Mouse (Mus musculus): Measurements from ENCODE around the gene Ints3. TPM values are rescaled to one million over a fixed set of nuclear protein-coding genes. Genes with fewer than 3 reads are reported as not detected.

Ints3 gene
- 29.8 and 31.5 TPM in 2 replicates for polyA plus RNA-seq (2015; fragmentation: Nextera tagmentation; extraction: Ambion mirVana)

DNA sequence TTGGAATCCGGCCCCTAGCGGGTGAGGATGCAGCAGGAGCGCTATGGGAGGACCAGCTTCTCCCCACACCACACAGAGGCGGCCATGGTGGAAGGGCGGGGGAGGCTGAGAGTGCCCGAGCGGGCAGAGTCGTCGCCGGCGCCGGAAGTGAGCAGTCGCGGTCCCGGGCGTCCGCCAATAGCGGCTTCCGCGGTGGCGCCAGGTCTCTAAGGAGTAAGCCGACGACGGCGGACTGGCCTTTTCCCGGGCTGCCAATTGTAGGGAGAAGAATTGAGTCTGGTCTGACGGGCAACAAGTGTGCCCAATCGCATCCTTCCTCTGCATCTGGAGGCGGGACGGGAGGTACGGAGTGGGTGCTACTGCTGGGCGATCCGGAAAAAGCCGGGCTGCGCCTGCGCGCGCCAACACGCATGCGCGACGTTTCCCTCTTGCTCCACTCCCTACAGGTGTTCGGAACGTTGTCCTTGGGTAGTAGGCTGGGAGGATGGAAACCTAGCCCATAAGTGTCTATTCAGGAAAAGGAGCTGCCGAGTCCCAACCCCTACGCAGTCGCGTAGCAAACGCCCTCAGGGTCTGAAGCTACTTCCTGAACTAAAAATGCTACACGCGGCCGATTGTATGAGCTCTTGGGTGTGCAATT lies at the start of gene Ints3:
Gene Ints3, minus strand, starts transcription at position 242 of the 640 bp plus-strand sequence.
- peak within 1 kb of the TSS; percentile 79 for H3K4me3 ChIP-seq (replicated peaks)
- peak within 1 kb of the TSS; percentile 95 for H3K9ac ChIP-seq (replicated peaks)
- no peaks in the 10 kb centered on the region for H3K27me3 ChIP-seq (replicated peaks)
- under 1% methylated on average over 52 of the region's 52 CpGs for WGBS
- peak within 1 kb of the TSS; percentile 94 for H3K4me2 ChIP-seq
- H3K4me1 ChIP-seq = peaks cover 41% of the 10 kb centered on the region
- no peaks in the 10 kb centered on the region for H3K9me3 ChIP-seq (replicated peaks)
- H3K27ac ChIP-seq (replicated peaks) = peak within 1 kb of the TSS; percentile 95
- ATAC-seq (ENCODE audit: low FRiP score) = peak; percentile 99
- peaks cover 3% of the 10 kb centered on the region; the same call in 1 of the 2 replicates for H3K36me3 ChIP-seq

DNA sequence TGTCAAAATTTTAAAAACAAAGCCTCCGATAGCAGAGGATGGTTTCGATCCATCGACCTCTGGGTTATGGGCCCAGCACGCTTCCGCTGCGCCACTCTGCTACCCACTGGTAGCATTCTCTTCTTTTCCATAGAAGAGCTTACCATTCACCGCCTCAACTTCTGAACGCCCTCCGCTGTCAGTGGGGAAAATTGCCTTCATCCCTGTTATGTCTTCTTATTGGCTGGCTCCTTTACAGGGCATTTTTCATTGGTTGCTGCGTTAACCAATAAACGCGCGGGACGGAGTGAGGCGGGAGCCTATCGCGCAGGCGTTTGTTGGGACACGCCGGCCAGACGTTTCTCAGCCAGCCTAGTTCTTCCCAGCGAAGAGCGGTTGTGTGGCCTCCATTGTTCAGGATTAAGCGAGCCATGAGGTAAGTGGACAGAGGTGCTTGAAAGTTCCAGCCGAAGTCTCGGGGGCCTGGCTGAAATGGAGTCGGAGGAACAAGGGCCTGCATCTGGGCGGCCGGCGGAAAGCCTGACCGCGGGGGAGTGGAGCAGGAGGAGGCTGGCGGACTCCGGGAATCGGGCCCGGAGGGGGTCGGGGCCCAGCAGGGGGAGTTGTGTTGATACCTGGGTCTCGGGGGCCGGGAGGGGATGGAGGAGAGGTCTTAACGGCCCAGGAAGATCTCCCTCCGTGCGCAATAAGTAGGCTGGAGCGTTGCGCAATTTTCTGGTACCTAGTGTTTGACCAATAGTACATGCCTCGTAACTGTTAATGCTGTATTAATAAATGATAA lies 42.6 kb upstream of the Ints3 start, which contains the start of gene Ilf2:
Gene Ilf2, plus strand, starts transcription at position 296 of the 781 bp plus-strand sequence.
- H3K4me3 ChIP-seq (replicated peaks) = peak within 1 kb of the TSS; percentile 75
- 1% methylated on average over 45 of the region's 45 CpGs for WGBS
- peaks cover 18% of the 10 kb centered on the region for H3K4me1 ChIP-seq
- no peaks in the 10 kb centered on the region for H3K27me3 ChIP-seq (replicated peaks)
- no peaks in the 10 kb centered on the region for H3K9me3 ChIP-seq (replicated peaks)
- H3K36me3 ChIP-seq = peaks cover 23% of the 10 kb centered on the region
- peak within 1 kb of the TSS; percentile 70 for H3K4me2 ChIP-seq
- H3K27ac ChIP-seq (replicated peaks) = peak within 1 kb of the TSS; percentile 96
- H3K9ac ChIP-seq (replicated peaks) = peak within 1 kb of the TSS; percentile 91
- ATAC-seq (ENCODE audit: low FRiP score) = peak; percentile 99

DNA sequence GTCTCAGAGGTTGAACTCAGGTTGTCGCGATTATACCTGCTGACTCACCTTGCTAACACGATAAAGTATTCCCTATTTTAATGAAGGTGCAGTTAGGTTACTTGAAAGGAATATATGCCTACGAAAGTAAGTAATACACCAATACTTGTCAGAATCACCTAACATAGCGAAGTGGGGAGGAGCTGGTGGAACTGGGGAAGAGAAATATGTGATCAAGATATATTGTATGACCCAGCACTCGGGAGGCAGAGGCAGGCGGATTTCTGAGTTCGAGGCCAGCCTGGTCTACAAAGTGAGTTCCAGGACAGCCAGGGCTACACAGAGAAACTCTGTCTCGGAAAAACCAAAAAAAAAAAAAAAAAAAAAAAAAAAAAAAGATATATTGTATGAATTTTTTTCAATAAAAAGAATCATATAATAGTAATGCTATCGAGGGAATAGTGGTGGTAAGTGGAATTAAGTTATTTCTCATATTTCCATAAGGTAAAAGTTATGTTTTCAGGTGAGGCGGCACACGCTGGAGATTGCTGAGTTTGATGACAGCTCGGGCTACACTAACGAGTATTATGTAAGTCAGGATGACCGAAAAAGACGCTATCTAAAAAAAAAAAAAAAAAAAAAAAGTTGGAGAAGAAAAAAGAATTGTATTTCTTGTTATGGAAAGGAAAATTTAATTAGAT lies 41.9 kb upstream of the Ints3 start:
- Histone ChIP-seq H3K4me3 (replicated peaks) (peak overlapping the region; percentile 36), H3K36me3 (peaks cover 16% of the 10 kb centered on the region), H3K4me2 (peak overlapping the region; percentile 50), H3K9ac (replicated peaks) (no peak overlapping the region), H3K27me3 (replicated peaks) (no peaks in the 10 kb centered on the region), H3K27ac (replicated peaks) (no peak overlapping the region), H3K9me3 (replicated peaks) (no peaks in the 10 kb centered on the region), H3K4me1 (peaks cover 18% of the 10 kb centered on the region)
- ATAC-seq (ENCODE audit: low FRiP score) = peak; percentile 35
- WGBS = 38% methylated on average over 16 of the region's 16 CpGs

DNA sequence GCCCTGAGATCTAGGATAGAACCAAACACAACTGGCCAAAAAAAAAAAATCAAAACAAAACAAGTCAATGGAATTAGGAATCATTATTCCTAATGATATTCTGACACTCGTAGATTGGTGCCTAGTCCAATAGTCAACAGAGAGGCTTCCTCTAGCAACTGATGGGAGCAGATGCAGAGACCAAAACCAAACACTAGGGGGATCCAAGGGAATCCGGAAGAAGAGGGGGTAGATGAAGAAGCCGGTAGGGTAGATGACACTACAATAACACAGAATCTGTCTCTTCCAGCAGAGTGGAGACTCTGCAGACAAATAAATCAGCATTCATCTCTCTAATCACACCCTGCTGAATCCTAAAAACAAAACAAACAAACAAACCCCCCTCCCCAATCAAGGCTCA lies 38.8 kb upstream of the Ints3 start:
- H3K4me3 ChIP-seq (replicated peaks) = no peak overlapping the region
- no peak for ATAC-seq (ENCODE audit: low FRiP score)
- no peak overlapping the region for H3K9ac ChIP-seq (replicated peaks)
- H3K4me1 ChIP-seq = peaks cover 5% of the 10 kb centered on the region
- H3K4me2 ChIP-seq = no peak overlapping the region
- H3K36me3 ChIP-seq = no peaks in the 10 kb centered on the region
- peaks cover 4% of the 10 kb centered on the region; the same call in 1 of the 2 replicates for H3K27me3 ChIP-seq (replicated peaks)
- H3K27ac ChIP-seq (replicated peaks) = no peak overlapping the region
- no peaks in the 10 kb centered on the region for H3K9me3 ChIP-seq (replicated peaks)
- WGBS = 34% methylated on average over 3 of the region's 3 CpGs

DNA sequence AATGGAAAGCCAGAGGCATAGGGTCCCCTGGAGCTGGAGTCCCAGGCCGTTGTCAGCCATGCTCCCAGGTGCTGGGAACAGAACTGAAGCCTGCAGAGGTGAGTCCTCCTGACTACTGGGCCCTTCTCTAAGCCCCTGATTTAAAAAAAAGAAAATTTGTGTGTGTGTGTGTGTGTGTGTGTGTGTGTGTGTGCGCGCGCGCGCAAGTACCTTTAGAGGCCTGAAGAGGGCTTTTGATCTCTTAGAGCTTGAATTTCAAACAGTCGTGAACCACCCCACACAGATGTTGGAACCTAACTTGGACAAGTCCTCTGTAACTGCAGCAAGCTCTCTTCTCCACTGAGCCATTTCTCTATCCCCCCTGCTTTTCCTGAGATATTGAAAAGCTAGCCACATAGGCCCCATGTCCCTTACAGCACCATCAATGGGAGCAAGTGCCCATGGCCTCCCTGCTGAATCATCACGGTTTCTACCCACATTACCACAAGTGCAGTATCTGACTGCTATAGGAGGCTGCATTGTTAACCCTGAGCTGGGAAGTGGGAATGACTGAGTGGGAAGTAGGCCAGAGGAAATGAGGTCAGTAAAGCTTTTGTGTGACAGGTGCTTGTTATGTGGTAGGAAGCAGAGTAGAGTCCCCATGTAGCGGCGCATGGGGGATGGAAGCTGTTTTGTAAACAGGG lies 34.3 kb upstream of the Ints3 start:
- Histone ChIP-seq H3K4me2 (no peak overlapping the region), H3K9me3 (replicated peaks) (no peaks in the 10 kb centered on the region), H3K27ac (replicated peaks) (no peak overlapping the region), H3K4me1 (peaks cover 18% of the 10 kb centered on the region), H3K36me3 (no peaks in the 10 kb centered on the region), H3K4me3 (replicated peaks) (no peak overlapping the region), H3K9ac (replicated peaks) (no peak overlapping the region), H3K27me3 (replicated peaks) (peaks cover 38% of the 10 kb centered on the region)
- no peak for ATAC-seq (ENCODE audit: low FRiP score)
- 94% methylated on average over 10 of the region's 10 CpGs for WGBS

DNA sequence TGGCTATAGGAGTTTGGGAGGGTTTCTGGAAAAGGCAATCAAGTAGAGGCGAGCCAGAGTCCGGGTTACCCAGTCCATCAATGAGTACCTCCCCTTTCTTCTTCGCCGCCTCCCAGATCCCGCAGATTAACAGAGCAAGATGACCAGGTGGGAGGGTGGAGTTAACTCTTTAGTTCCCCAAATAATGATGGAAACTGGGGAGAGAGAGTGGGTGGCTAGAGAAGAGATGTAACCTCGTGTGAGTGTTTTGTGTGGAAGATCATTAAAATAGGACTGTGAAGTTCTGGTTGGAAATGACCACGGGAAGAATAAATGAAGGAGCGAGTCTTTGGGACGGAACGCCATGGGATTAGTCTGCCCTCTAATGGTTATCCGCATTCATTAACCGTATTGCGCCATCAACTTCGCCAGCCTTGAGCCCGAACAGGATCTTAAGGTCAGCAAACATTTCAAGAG lies 32.9 kb upstream of the Ints3 start:
- WGBS = under 1% methylated on average over 15 of the region's 15 CpGs
- H3K36me3 ChIP-seq = no peaks in the 10 kb centered on the region
- peak; percentile 40; the same call in 1 of the 2 replicates for ATAC-seq (ENCODE audit: low FRiP score)
- peaks cover 52% of the 10 kb centered on the region for H3K27me3 ChIP-seq (replicated peaks)
- no peak overlapping the region for H3K27ac ChIP-seq (replicated peaks)
- peak overlapping the region; percentile 60 for H3K4me3 ChIP-seq (replicated peaks)
- H3K4me1 ChIP-seq = peaks cover 18% of the 10 kb centered on the region
- H3K9ac ChIP-seq (replicated peaks) = peak overlapping the region; percentile 55
- no peaks in the 10 kb centered on the region for H3K9me3 ChIP-seq (replicated peaks)
- peak overlapping the region; percentile 96 for H3K4me2 ChIP-seq

DNA sequence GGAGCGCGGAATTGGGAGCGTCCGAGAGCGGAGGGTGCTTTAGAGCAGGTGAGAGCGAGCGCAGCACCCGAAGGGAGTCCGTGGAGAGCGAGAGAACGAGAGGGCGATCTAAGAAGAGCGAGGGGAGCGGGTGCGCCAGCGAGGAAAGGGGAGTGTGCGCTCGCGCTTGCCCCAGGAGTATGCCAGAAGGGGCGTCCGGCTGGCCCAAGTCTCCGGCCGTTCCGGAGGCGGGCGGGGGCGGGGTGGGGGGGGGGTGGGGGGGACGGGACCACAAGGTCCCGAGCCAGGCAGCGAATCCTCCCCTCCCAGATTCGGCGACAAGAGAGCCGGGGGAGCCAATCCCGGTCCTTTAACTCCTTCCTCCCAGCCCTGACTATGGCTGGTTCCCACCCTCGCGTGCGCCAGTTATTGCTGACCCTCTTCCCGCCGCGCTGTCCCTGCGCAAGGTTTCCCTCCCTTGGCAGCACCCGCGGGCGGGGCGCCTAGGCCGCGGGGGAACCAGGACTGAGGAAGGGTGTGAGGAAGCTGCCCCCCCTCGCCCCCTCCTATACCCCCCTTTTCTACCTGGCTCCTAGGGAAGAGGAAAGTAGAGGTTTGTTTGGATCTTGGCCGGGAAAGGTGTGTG lies 32.4 kb upstream of the Ints3 start, which contains the start of gene Npr1:
Gene Npr1, minus strand, starts transcription at position 181 of the 625 bp plus-strand sequence.
- ATAC-seq (ENCODE audit: low FRiP score) = peak; percentile 60
- Histone ChIP-seq H3K9me3 (replicated peaks) (no peaks in the 10 kb centered on the region), H3K27me3 (replicated peaks) (peaks cover 52% of the 10 kb centered on the region), H3K9ac (replicated peaks) (peak within 1 kb of the TSS; percentile 55), H3K27ac (replicated peaks) (no peak within 1 kb of the TSS), H3K36me3 (no peaks in the 10 kb centered on the region), H3K4me1 (peaks cover 18% of the 10 kb centered on the region), H3K4me3 (replicated peaks) (peak within 1 kb of the TSS; percentile 60), H3K4me2 (peak within 1 kb of the TSS; percentile 96)
- WGBS = 0% methylated on average over 30 of the region's 49 CpGs

DNA sequence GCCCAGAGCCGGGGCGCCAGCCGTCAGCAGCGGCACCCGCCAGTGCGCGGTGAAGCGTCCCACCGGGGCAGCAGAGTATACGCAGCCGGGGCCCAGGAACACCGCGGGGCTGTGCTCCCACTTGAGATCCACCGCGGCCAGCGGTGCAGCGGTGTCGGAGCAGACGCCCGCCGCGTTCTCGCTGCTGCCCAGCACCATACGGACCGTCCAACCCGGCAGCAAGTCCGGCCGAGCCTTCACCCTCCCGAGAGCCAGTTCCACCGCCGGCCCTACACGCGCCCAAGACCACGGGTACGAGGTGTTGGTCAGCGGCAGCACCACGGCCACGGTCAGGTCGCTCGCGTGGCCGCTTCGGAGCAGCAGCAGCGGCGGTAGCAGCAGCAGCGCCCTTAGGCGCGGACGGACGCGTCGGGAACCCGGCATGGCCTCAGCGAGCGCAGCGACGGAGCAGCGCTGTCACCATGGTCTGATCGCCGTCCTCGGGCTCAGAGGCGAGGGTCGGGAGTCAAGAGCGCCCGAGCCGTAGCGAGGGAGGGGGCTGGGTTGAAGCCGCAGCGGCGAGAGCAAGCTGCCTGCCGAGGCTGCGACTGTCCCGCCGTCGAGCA lies 31.8 kb upstream of the Ints3 start:
- Histone ChIP-seq H3K27me3 (replicated peaks) (peaks cover 52% of the 10 kb centered on the region), H3K4me3 (replicated peaks) (peak overlapping the region; percentile 60), H3K9ac (replicated peaks) (peak overlapping the region; percentile 55), H3K4me2 (peak overlapping the region; percentile 96), H3K9me3 (replicated peaks) (no peaks in the 10 kb centered on the region), H3K27ac (replicated peaks) (no peak overlapping the region), H3K36me3 (no peaks in the 10 kb centered on the region), H3K4me1 (peaks cover 18% of the 10 kb centered on the region)
- under 1% methylated on average over 75 of the region's 75 CpGs for WGBS
- peak; percentile 51 for ATAC-seq (ENCODE audit: low FRiP score)

DNA sequence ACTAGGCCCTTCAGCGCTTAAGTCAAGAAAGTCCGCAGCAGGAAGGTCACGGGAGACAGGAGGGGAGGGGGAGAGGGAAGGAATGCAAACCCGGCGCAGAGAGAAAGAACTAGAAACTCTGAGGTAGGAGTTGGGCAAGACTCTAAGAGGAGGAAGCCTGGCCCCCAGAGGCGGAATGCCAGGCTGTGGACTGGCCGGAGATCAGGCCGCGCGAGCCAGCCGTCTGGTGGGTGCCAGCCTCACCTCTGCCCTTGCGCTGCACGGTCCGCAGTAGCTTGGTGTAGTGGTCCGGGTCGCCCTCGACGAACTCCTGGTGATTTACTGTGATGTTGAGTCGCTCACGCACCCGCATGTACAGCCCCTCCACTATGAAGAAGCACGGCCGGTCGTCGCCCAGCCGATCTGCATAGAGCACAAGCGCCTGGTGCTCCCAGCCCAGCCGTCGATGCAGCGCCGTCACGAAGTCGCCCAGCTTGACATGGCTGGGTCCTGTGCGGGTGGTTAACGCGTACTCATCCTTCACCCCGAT lies 31.2 kb upstream of the Ints3 start:
- peak overlapping the region; percentile 96 for H3K4me2 ChIP-seq
- no peak overlapping the region for H3K27ac ChIP-seq (replicated peaks)
- H3K9me3 ChIP-seq (replicated peaks) = no peaks in the 10 kb centered on the region
- H3K27me3 ChIP-seq (replicated peaks) = peaks cover 52% of the 10 kb centered on the region
- H3K4me1 ChIP-seq = peaks cover 18% of the 10 kb centered on the region
- H3K4me3 ChIP-seq (replicated peaks) = peak overlapping the region; percentile 60
- H3K9ac ChIP-seq (replicated peaks) = peak overlapping the region; percentile 55; the same call in 1 of the 2 replicates
- WGBS = 13% methylated on average over 37 of the region's 37 CpGs
- no peak for ATAC-seq (ENCODE audit: low FRiP score)
- no peaks in the 10 kb centered on the region for H3K36me3 ChIP-seq

DNA sequence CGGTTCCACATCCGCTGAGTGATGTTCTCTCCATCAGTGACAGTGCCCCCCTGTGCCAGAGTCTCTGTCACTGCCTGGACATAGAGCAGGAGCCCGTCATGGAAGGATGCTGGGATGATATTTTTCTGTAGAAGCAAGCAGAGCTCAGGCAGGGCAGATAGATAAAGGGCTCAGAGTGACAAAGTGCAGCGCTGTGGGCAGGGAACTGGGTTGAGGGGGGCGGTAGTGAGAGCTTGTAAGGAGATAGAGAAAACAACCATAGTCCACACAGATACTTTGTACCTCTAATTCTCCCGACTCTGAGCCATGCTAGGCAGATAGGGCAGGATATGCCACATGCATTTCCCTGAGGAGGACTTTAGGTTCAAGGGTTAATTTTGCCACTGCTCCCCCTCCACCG lies 29.2 kb upstream of the Ints3 start:
- no peak overlapping the region for H3K9ac ChIP-seq (replicated peaks)
- no peak overlapping the region for H3K4me3 ChIP-seq (replicated peaks)
- no peaks in the 10 kb centered on the region for H3K36me3 ChIP-seq
- no peak for ATAC-seq (ENCODE audit: low FRiP score)
- H3K27ac ChIP-seq (replicated peaks) = no peak overlapping the region
- H3K9me3 ChIP-seq (replicated peaks) = no peaks in the 10 kb centered on the region
- H3K4me1 ChIP-seq = peaks cover 18% of the 10 kb centered on the region
- peaks cover 48% of the 10 kb centered on the region for H3K27me3 ChIP-seq (replicated peaks)
- H3K4me2 ChIP-seq = no peak overlapping the region
- WGBS = 35% methylated on average over 7 of the region's 7 CpGs

Data from neural tube, embryonic 15.5 days (tissue).